Mouse (Mus musculus) cerebellum, postnatal 10 days (tissue): ENCODE data around the gene Eif2d.

Source experiments
- DNase-seq, 2 experiments: peaks; one replicate each; pipeline ENCODE4 v3.0.0; 2021; ENCODE audit warnings: mixed read lengths in 2 of 2

Eif2d gene

GRCm38 (mm10) chr1:131153018-131153629 lies at the start of gene Eif2d:
TSS of gene Eif2d (plus strand) at chr1:131153181.
- DNase-seq: peak; percentile 96 to 97

GRCm38 (mm10) chr1:131103776-131104424 lies 49.1 kb upstream of the Eif2d start:
- DNase-seq: no peak

- no peak for DNase-seq
Measured at GRCm38 (mm10) chr1:131107575-131108308, 45.2 kb upstream of the Eif2d start.

- DNase-seq: peak; percentile 48 to 53
Measured at GRCm38 (mm10) chr1:131110525-131111106, 42.4 kb upstream of the Eif2d start.

GRCm38 (mm10) chr1:131112576-131112975 lies 40.4 kb upstream of the Eif2d start:
- no peak for DNase-seq

- DNase-seq: peak; percentile 84 to 87
Measured at GRCm38 (mm10) chr1:131115932-131116331, 37.0 kb upstream of the Eif2d start.

- DNase-seq: peak; percentile 65 to 71
Measured at GRCm38 (mm10) chr1:131116430-131117011, 36.5 kb upstream of the Eif2d start.

GRCm38 (mm10) chr1:131118530-131118929 lies 34.5 kb upstream of the Eif2d start:
- no peak for DNase-seq

GRCm38 (mm10) chr1:131119026-131119425 lies 34.0 kb upstream of the Eif2d start:
- DNase-seq: peak; percentile 54 to 59

- peak in 1 of 2 experiments; percentile 38 for DNase-seq
Measured at GRCm38 (mm10) chr1:131121987-131122386, 31.0 kb upstream of the Eif2d start.

- DNase-seq: no peak
Measured at GRCm38 (mm10) chr1:131123522-131124265, 29.3 kb upstream of the Eif2d start.

GRCm38 (mm10) chr1:131125987-131126744 lies 26.8 kb upstream of the Eif2d start:
- DNase-seq: no peak

GRCm38 (mm10) chr1:131134231-131134630 lies 18.8 kb upstream of the Eif2d start:
- no peak for DNase-seq

- peak; percentile 68 to 71 for DNase-seq
Measured at GRCm38 (mm10) chr1:131134942-131135522, 17.9 kb upstream of the Eif2d start.

- DNase-seq: no peak
Measured at GRCm38 (mm10) chr1:131135960-131136629, 16.9 kb upstream of the Eif2d start.

- no peak for DNase-seq
Measured at GRCm38 (mm10) chr1:131137111-131137510, 15.9 kb upstream of the Eif2d start.

GRCm38 (mm10) chr1:131137717-131138118 lies 15.3 kb upstream of the Eif2d start:
- no peak for DNase-seq

GRCm38 (mm10) chr1:131138191-131139016 lies 14.6 kb upstream of the Eif2d start, which contains the start of gene Dyrk3:
TSS of gene Dyrk3 (minus strand) at chr1:131138340.
- DNase-seq: peak; percentile 92 to 96
